Mouse (Mus musculus) T-helper 2 cell (primary cell): ENCODE measurements around the gene Syne1.

Experiments used
- in situ Hi-C: fragments of 300-600 bp; cut with MboI, MseI; formaldehyde crosslinking; loops from one replicate; pipeline ENCODE4 v1.15.1; 2025; ENCODE audit warnings: high pct_unique_total_duplicates

Syne1 gene

GRCm38 (mm10) chr10:5215943-5216342, 335.3 kb downstream of the Syne1 start:
- in situ Hi-C loops: no loop called here

- in situ Hi-C loops: no loop called here
Observed at GRCm38 (mm10) chr10:5207905-5208641, 343.2 kb downstream of the Syne1 start.

- in situ Hi-C loops: no loop called here
Observed at GRCm38 (mm10) chr10:5205977-5206376, 345.3 kb downstream of the Syne1 start.

- in situ Hi-C loops: no loop called here
Observed at GRCm38 (mm10) chr10:5205570-5205969, 345.7 kb downstream of the Syne1 start.

GRCm38 (mm10) chr10:5203837-5204236, 347.4 kb downstream of the Syne1 start:
- in situ Hi-C loops: no loop called here

- in situ Hi-C loops: no loop called here
Observed at GRCm38 (mm10) chr10:5197356-5197755, 353.9 kb downstream of the Syne1 start.

- in situ Hi-C loops: no loop called here
Observed at GRCm38 (mm10) chr10:5196267-5196666, 355.0 kb downstream of the Syne1 start.

- in situ Hi-C loops: no loop called here
Observed at GRCm38 (mm10) chr10:5195288-5195687, 356.0 kb downstream of the Syne1 start.

GRCm38 (mm10) chr10:5194671-5195234, 356.5 kb downstream of the Syne1 start:
- in situ Hi-C loops: no loop called here

- in situ Hi-C loops: no loop called here
Observed at GRCm38 (mm10) chr10:5194081-5194670, 357.1 kb downstream of the Syne1 start.

- in situ Hi-C loops: no loop called here
Observed at GRCm38 (mm10) chr10:5192861-5193490, 358.3 kb downstream of the Syne1 start.

GRCm38 (mm10) chr10:5190756-5191155, 360.5 kb downstream of the Syne1 start:
- in situ Hi-C loops: no loop called here

- in situ Hi-C loops: no loop called here
Observed at GRCm38 (mm10) chr10:5188890-5189289, 362.4 kb downstream of the Syne1 start.

- in situ Hi-C loops: no loop called here
Observed at GRCm38 (mm10) chr10:5185156-5186083, 365.9 kb downstream of the Syne1 start.

- in situ Hi-C loops: no loop called here
Observed at GRCm38 (mm10) chr10:5181771-5182176, 369.5 kb downstream of the Syne1 start.

GRCm38 (mm10) chr10:5179891-5180290, 371.4 kb downstream of the Syne1 start:
- in situ Hi-C loops: no loop called here

- in situ Hi-C loops: no loop called here
Observed at GRCm38 (mm10) chr10:5177446-5178015, 373.8 kb downstream of the Syne1 start.

GRCm38 (mm10) chr10:5176371-5176770, 374.9 kb downstream of the Syne1 start:
- in situ Hi-C loops: no loop called here

GRCm38 (mm10) chr10:5170425-5170824, 380.9 kb downstream of the Syne1 start:
- in situ Hi-C loops: no loop called here

GRCm38 (mm10) chr10:5167481-5167880, 383.8 kb downstream of the Syne1 start:
- in situ Hi-C loops: loop anchor here (10.0 kb wide), 1 partner anchor 903 kb away; the partner anchor contains the start of gene Akap12

GRCm38 (mm10) chr10:5165439-5165838, 385.8 kb downstream of the Syne1 start:
- in situ Hi-C loops: loop anchor here (10.0 kb wide), 1 partner anchor 901 kb away; the partner anchor contains the start of gene Akap12
